Mouse (Mus musculus) myocyte (in vitro differentiated cells): ENCODE results near the gene Coq8a. TPM values are rescaled to one million over a fixed set of nuclear protein-coding genes. Genes with fewer than 3 reads are reported as not detected.

Source experiments
- H3K27me3 ChIP-seq: one replicate; pipeline ENCODE4 v1.6.1; 2011; ENCODE audit not compliant: control insufficient read depth, insufficient read depth, insufficient read length
- H3K36me3 ChIP-seq: one replicate; pipeline ENCODE4 v1.6.1; 2011; ENCODE audit not compliant: control insufficient read depth, insufficient read depth
- H3K4me2 ChIP-seq: one replicate; pipeline ENCODE4 v1.6.1; 2011; ENCODE audit warnings: low read depth, control low read depth
- H3K4me3 ChIP-seq: one replicate; pipeline ENCODE4 v1.5.1; 2011; ENCODE audit warnings: mild to moderate bottlenecking, control low read depth, moderate library complexity
- H3K79me2 ChIP-seq: one replicate; pipeline ENCODE4 v1.6.1; 2011; ENCODE audit not compliant: control insufficient read depth, insufficient read depth
- H3ac ChIP-seq: one replicate; pipeline ENCODE4 v1.6.1; 2011; ENCODE audit not compliant: control insufficient read depth, insufficient read length
- CEBPB ChIP-seq: IDR thresholded peaks from 2 replicates; pipeline ENCODE4 v1.6.1; 2011; ENCODE audit warnings: mild to moderate bottlenecking, moderate library complexity; ENCODE audit not compliant: poor library complexity, insufficient read depth, severe bottlenecking
- E2F4 ChIP-seq: IDR thresholded peaks from one replicate; pipeline ENCODE4 v1.6.1; 2011; ENCODE audit warnings: mild to moderate bottlenecking, control low read depth, moderate library complexity; ENCODE audit not compliant: insufficient read depth
- MAX ChIP-seq: IDR thresholded peaks from one replicate; pipeline ENCODE4 v1.6.1; 2011; ENCODE audit warnings: low read depth, mild to moderate bottlenecking, control low read depth
- MYOD1 ChIP-seq, 3 experiments: IDR thresholded peaks; one replicate each; pipeline ENCODE4 v1.6.1; 2011; ENCODE audit warnings: control low read depth in 2 of 3, low read depth in 2 of 3, mild to moderate bottlenecking in 2 of 3, moderate library complexity in 1 of 3; ENCODE audit not compliant: insufficient read length in 2 of 3, control insufficient read depth in 1 of 3
- MYOG ChIP-seq, 3 experiments: IDR thresholded peaks; one replicate each; pipeline ENCODE4 v1.6.1; 2011; ENCODE audit warnings: control low read depth in 2 of 3, low read depth in 2 of 3, mild to moderate bottlenecking in 2 of 3; ENCODE audit not compliant: insufficient read length in 2 of 3, control insufficient read depth in 1 of 3, insufficient read depth in 1 of 3
- POLR2A ChIP-seq: IDR thresholded peaks from one replicate; pipeline ENCODE4 v1.6.1; 2011; ENCODE audit warnings: low read depth, mild to moderate bottlenecking, control low read depth, moderate library complexity; ENCODE audit not compliant: insufficient read length
- POLR2AphosphoS2 ChIP-seq: IDR thresholded peaks from one replicate; pipeline ENCODE4 v1.6.1; 2011; ENCODE audit warnings: low read depth, control low read depth; ENCODE audit not compliant: insufficient read length
- REST ChIP-seq: IDR thresholded peaks from one replicate; pipeline ENCODE4 v1.6.1; 2011; ENCODE audit warnings: mild to moderate bottlenecking, control low read depth, moderate library complexity; ENCODE audit not compliant: insufficient read depth, insufficient read length
- SRF ChIP-seq: IDR thresholded peaks from one replicate; pipeline ENCODE4 v1.6.1; 2011; ENCODE audit warnings: low read depth; ENCODE audit not compliant: control insufficient read depth, insufficient read length
- TCF12 ChIP-seq: IDR thresholded peaks from one replicate; pipeline ENCODE4 v1.6.1; 2011; ENCODE audit warnings: mild to moderate bottlenecking, control low read depth; ENCODE audit not compliant: poor library complexity, insufficient read depth, severe bottlenecking
- TCF3 ChIP-seq: IDR thresholded peaks from one replicate; pipeline ENCODE4 v1.6.1; 2011; ENCODE audit warnings: low read depth, control low read depth; ENCODE audit not compliant: insufficient read length
- USF1 ChIP-seq: IDR thresholded peaks from one replicate; pipeline ENCODE4 v1.6.1; 2011; ENCODE audit warnings: low read depth, mild to moderate bottlenecking, control low read depth, moderate library complexity
- polyA plus RNA-seq: library from polyadenylated mRNA; unstranded; fragments of >200 nt; fragmentation: generic; extraction: Trizol; gene quantifications from one replicate; pipeline ENCODE4 v1.2.1, GENCODE M21; 2012; ENCODE audit warnings: missing spikeins

The Coq8a gene
- polyA plus RNA-seq, 1 experiment, result 79.8 TPM

DNA sequence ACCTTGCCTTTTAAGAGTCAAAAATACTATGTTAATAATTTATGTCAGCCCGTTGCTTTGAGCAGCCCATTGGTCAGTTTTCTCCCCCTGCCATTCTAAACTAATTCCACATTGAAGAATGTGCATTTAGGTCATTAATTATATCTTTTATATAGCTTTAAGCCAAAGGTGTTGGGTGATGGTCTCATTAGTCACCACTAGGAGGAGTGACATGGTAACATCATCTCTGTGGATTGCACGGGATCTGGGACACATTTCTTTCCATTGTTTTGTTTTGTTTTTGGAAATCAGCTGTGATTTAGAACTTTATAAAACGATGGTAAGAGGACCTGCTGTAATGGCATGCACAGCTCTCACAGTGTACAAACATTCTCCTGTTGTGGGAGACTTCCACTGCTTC lies 68.0 kb downstream of the Coq8a start:
- peaks cover 34% of the 10 kb centered on the region for H3K36me3 ChIP-seq
- no peak overlapping the region for H3K4me2 ChIP-seq
- no peak overlapping the region for H3K4me3 ChIP-seq
- H3ac ChIP-seq, result no peak overlapping the region
- no peak for TF ChIP-seq SRF
- TF ChIP-seq MYOD1 (IDR thresholded peaks at IDR 0.05; ENCODE audit: control insufficient read depth in 1 of 3, insufficient read length in 2 of 3, low read depth in 2 of 3), result no peak
- no peak for TF ChIP-seq TCF3
- no peak for TF ChIP-seq POLR2AphosphoS2
- TF ChIP-seq MAX, result no peak
- TF ChIP-seq POLR2A, result no peak
- no peak for TF ChIP-seq MYOG (IDR thresholded peaks at IDR 0.05; ENCODE audit: control insufficient read depth in 1 of 3, insufficient read depth in 1 of 3, insufficient read length in 2 of 3, low read depth in 2 of 3)
- no peak for TF ChIP-seq E2F4
- no peak for TF ChIP-seq USF1
- TF ChIP-seq TCF12, result no peak
- TF ChIP-seq CEBPB, result no peak
- TF ChIP-seq REST, result no peak
- no peaks in the 10 kb centered on the region for H3K27me3 ChIP-seq
- no peaks in the 10 kb centered on the region for H3K79me2 ChIP-seq

DNA sequence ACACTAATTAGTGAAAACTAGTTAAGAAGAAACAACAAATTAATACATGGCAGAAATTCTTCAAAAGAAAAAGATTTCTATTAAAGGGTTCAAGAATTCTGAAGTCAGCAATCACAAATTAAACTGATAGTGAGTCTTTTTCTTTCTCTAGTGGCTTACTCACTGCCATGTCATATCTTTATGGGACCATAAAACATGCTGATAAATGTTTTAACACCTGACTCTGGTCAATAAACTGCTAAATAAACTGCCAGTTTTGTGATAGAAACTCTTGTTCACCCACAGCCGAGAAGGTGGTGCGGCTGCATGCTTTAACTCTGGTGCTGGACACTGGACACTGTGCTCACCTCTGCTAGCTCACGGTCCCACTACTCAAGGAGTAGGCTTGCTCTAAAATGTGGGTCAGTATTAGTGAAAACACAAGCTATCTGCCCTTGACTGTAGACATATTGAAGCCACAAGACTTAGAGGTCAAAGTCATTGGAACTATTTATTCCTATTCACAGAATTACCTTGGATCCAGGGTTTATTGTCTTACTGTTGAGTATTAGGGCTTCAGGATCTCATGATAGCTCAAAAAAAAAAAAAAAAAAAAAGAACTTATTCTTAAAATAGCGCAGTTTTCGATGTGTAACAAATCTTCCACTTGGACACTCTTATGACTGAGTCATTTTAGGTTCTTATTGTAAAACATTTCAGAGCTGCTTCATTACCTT lies 71.2 kb downstream of the Coq8a start:
- Histone ChIP-seq H3K79me2 (no peaks in the 10 kb centered on the region), H3K4me3 (no peak overlapping the region), H3K36me3 (peaks cover 11% of the 10 kb centered on the region), H3ac (no peak overlapping the region), H3K4me2 (no peak overlapping the region), H3K27me3 (no peaks in the 10 kb centered on the region)
- TF ChIP-seq USF1, result no peak
- TF ChIP-seq POLR2AphosphoS2, result no peak
- TF ChIP-seq TCF12, result no peak
- TF ChIP-seq TCF3, result no peak
- no peak for TF ChIP-seq MYOD1 (IDR thresholded peaks at IDR 0.05; ENCODE audit: control insufficient read depth in 1 of 3, insufficient read length in 2 of 3, low read depth in 2 of 3)
- no peak for TF ChIP-seq MAX
- TF ChIP-seq SRF, result no peak
- no peak for TF ChIP-seq E2F4
- no peak for TF ChIP-seq REST
- TF ChIP-seq CEBPB, result no peak
- no peak for TF ChIP-seq MYOG (IDR thresholded peaks at IDR 0.05; ENCODE audit: control insufficient read depth in 1 of 3, insufficient read depth in 1 of 3, insufficient read length in 2 of 3, low read depth in 2 of 3)

DNA sequence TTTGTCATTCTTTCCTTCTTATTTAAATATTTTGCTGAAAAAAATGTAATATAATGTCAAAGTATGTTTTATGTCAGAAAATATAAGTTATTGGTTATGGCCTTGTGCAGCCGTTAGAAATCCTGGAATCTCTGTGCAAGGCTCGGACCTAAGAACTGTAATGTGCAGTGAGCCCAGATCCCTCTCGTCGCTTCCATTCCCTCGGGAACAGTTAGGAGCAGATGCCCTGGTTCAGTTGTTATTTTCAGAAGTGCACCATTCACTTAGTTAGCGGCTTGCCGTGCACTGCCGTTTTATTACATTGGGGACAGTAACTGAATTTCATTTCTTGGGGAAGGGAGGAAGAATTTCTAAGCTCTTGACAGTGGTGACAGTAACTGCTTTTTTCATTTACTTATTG lies 81.2 kb downstream of the Coq8a start:
- H3K27me3 ChIP-seq, result no peaks in the 10 kb centered on the region
- H3ac ChIP-seq, result no peak overlapping the region
- no peak overlapping the region for H3K4me2 ChIP-seq
- no peaks in the 10 kb centered on the region for H3K79me2 ChIP-seq
- H3K36me3 ChIP-seq, result peaks cover 37% of the 10 kb centered on the region
- no peak for TF ChIP-seq POLR2AphosphoS2
- no peak for TF ChIP-seq MAX
- no peak for TF ChIP-seq MYOD1 (IDR thresholded peaks at IDR 0.05; ENCODE audit: control insufficient read depth in 1 of 3, insufficient read length in 2 of 3, low read depth in 2 of 3)
- no peak for TF ChIP-seq REST
- no peak for TF ChIP-seq E2F4
- TF ChIP-seq TCF12, result no peak
- no peak for TF ChIP-seq CEBPB
- no peak for TF ChIP-seq USF1
- no peak for TF ChIP-seq TCF3
- no peak for TF ChIP-seq MYOG (IDR thresholded peaks at IDR 0.05; ENCODE audit: control insufficient read depth in 1 of 3, insufficient read depth in 1 of 3, insufficient read length in 2 of 3, low read depth in 2 of 3)
- no peak for TF ChIP-seq POLR2A
- no peak for TF ChIP-seq SRF
- H3K4me3 ChIP-seq, result no peak overlapping the region

DNA sequence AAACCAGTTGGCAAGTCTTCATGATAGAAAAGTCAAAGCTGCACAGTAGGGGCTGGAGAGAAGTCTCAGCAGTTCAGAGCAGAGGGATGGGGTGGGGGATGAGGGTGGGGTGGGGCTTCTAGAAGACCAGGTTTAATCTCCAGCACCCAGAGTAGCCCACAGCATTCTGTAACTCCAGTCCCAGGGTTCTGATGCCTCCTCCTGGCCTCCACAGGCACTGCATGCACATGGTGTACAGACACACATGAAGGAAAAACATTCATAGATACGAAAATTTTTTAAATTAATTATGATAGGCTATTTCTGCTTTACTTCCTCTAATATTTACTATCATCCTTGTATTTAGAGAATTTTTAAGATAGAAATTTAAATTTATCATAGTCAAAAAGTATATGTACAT lies 82.9 kb downstream of the Coq8a start:
- no peak overlapping the region for H3K4me3 ChIP-seq
- no peaks in the 10 kb centered on the region for H3K79me2 ChIP-seq
- H3ac ChIP-seq, result no peak overlapping the region
- no peaks in the 10 kb centered on the region for H3K27me3 ChIP-seq
- TF ChIP-seq SRF (no peak), TCF12 (no peak), REST (no peak), MAX (no peak), POLR2AphosphoS2 (no peak), USF1 (no peak)
- H3K36me3 ChIP-seq, result peaks cover 36% of the 10 kb centered on the region
- H3K4me2 ChIP-seq, result no peak overlapping the region

Other genes with a start within 250 kb of the Coq8a start
- 14.3 TPM for gene Cdc42bpa, start 239.1 kb downstream of the Coq8a start, polyA plus RNA-seq
- gene Psen2, start 63.8 kb upstream of the Coq8a start, polyA plus RNA-seq, result 28.6 TPM
- gene Itpkb, start 130.9 kb upstream of the Coq8a start, polyA plus RNA-seq, result 1.1 TPM